Mouse (Mus musculus) brain, embryonic 14.5 days (tissue): ENCODE data around the gene Cntn5.

Experiments used
- CTCF ChIP-seq: fragments of 200-500 bp; IDR thresholded peaks from 2 replicates; pipeline ENCODE4 v1.5.1; 2012; ENCODE audit warnings: inconsistent platforms, mild to moderate bottlenecking, moderate library complexity, borderline replicate concordance; ENCODE audit not compliant: insufficient read depth, insufficient read length; ENCODE audit errors: extremely low read depth
- POLR2A ChIP-seq: fragments of 200-500 bp; IDR thresholded peaks from 2 replicates; pipeline ENCODE4 v1.6.1; 2012; ENCODE audit warnings: mild to moderate bottlenecking, inconsistent platforms, borderline replicate concordance; ENCODE audit not compliant: poor library complexity, insufficient read depth, insufficient read length, severe bottlenecking; ENCODE audit errors: extremely low read depth

- no peak for TF ChIP-seq CTCF
- no peak for TF ChIP-seq POLR2A
Measured at GRCm38 (mm10) chr9:10532248-10532647, 372.3 kb downstream of the Cntn5 start.
